Mouse (Mus musculus): ENCODE measurements around the gene Tmem168.

DNA sequence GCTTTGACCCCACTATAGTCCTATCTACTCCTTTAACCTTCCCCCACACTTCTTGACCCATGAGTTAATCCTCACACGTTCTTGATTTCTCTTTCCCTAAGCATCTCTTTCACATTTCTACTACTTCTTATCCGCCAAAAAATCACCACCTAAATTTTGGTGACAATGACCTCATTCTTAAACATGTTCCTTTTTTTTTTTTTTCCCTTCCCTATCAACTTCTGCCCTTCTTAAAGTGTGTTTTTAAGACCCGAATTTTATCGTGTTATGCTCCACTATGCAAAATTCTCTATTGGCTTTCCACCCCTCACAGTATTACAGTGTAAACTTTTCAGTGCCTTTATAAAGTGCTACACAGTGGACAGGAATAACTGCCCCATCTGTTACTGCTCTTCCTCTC, 1.5 kb downstream of the Tmem168 start:
- no peak for TF ChIP-seq POLR2A (IDR thresholded peaks at IDR 0.05; ENCODE audit: low read depth, low read length)
- TF ChIP-seq CTCF (IDR thresholded peaks at IDR 0.05; ENCODE audit: extremely low read depth, insufficient read length, insufficient replicate concordance, low read depth, low read length): no peak
